1 mouse cellular context compared by ENCODE assay signal in the genomic region with DNA sequence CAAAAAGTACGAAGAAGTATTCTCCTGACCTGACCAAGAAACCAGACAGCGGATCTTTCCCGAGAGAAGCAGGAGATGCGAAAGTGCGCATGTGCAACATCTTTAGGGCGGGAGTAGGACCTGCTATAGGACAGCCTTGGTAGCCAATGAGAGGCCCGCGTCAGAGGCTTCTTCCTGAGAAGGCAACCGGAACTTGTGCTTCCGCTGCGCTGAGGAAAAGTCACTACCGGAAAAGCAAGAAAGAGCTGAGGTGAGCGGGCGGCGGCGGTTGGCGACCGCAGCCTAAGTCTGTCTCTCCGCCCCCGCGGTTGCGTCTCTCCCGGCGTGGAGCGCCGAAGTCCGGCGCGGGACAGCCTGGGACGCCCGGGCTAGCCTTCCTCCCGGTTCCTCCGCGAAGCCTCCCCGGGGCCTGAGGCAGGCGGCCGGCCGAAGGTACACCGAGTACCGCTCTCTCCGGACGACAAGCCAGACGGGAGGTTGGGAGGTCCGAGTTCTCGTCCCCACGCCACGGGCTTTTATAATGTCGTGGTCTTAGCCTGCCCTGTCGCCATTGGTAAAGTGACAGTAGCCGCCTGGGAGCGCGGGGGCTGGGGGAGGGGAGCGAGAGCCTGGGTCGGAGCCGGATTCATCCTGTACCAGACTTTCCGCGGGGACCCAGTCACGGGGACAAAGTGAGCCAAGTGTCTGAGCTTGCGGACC.
TF ChIP-seq lines count a peak whose summit lies in the region.

A gene (plus strand): TSS at position 166 of the 699 bp plus-strand sequence.

TF ChIP-seq in MEL, 35 proteins besides CTCF, POLR2A, EP300 and RAD21 (continued from another document):
- TF ChIP-seq MAFK (IDR thresholded peaks at IDR 0.05; ENCODE audit: borderline replicate concordance, low read depth, low read length): no peak
